Mouse (Mus musculus) colon, adult 2 months (tissue): ENCODE results near the gene Cass4. TPM values are rescaled to one million over a fixed set of nuclear protein-coding genes. Genes with fewer than 3 reads are reported as not detected.

ENCODE experiments used
- polyA plus RNA-seq: library from polyadenylated mRNA; depleted of rRNA; stranded (reverse); fragments of >200 nt; gene quantifications from 2 replicates; pipeline ENCODE4 v1.2.3, GENCODE M21; 2012; rRNA removed

Gene Cass4
- polyA plus RNA-seq = 0.43 and 0.50 TPM in 2 replicates

GRCm38 (mm10) chr2:172393391-172394051 lies at the start of gene Cass4:
Cass4 (plus strand) TSS chr2:172393794.

GRCm38 (mm10) chr2:172345258-172345738 lies 48.3 kb upstream of the Cass4 start, which contains the start of gene Fam210b:
Fam210b (plus strand) TSS chr2:172345565.

GRCm38 (mm10) chr2:172370411-172371223 lies 23.0 kb upstream of the Cass4 start, which contains the start of the genes Aurka and Cstf1:
Aurka (minus strand) TSS chr2:172370535.
Cstf1 (plus strand) TSS chr2:172370681.

GRCm38 (mm10) chr2:172439843-172440639 lies 46.4 kb downstream of the Cass4 start, which contains the start of gene Rtf2:
Rtf2 (plus strand) TSS chr2:172440556.

GRCm38 (mm10) chr2:172458496-172458895 lies 64.9 kb downstream of the Cass4 start, which contains the start of gene Gcnt7:
Gcnt7 (minus strand) TSS chr2:172458596.

GRCm38 (mm10) chr2:172472318-172472717 lies 78.7 kb downstream of the Cass4 start, which contains the start of gene Fam209:
Fam209 (plus strand) TSS chr2:172472520.

Other genes with a start within 250 kb of the Cass4 start
- not detected in 2 replicates for gene Mc3r, start 145.3 kb upstream of the Cass4 start, polyA plus RNA-seq
- 27.9 and 29.0 TPM in 2 replicates for gene Fam210b, start 48.2 kb upstream of the Cass4 start, polyA plus RNA-seq
- 6.8 and 7.9 TPM in 2 replicates for gene Aurka, start 23.3 kb upstream of the Cass4 start, polyA plus RNA-seq
- 27.8 and 28.7 TPM in 2 replicates for gene Cstf1, start 23.1 kb upstream of the Cass4 start, polyA plus RNA-seq
- gene Rtf2, start 46.8 kb downstream of the Cass4 start, polyA plus RNA-seq = 27.9 and 33.0 TPM in 2 replicates
- gene Gcnt7, start 64.8 kb downstream of the Cass4 start, polyA plus RNA-seq = not detected in 2 replicates
- gene Fam209, start 78.7 kb downstream of the Cass4 start, polyA plus RNA-seq = 0.19 and 0.24 TPM in 2 replicates
- not detected in 2 replicates for gene Tfap2c, start 155.8 kb downstream of the Cass4 start, polyA plus RNA-seq